Mouse (Mus musculus): Measurements from ENCODE around the gene Cnfn. TPM values are rescaled to one million over a fixed set of nuclear protein-coding genes. Genes with fewer than 3 reads are reported as not detected.

Gene Cnfn
- polyA plus RNA-seq (2017; shearing (Covaris generic)): not detected

GRCm38 (mm10) chr7:25369058-25369749, at the start of gene Cnfn:
Cnfn (minus strand) TSS chr7:25369724.

GRCm38 (mm10) chr7:25412833-25413441, 43.4 kb upstream of the Cnfn start, which contains the start of gene Cxcl17:
Cxcl17 (minus strand) TSS chr7:25412886.

GRCm38 (mm10) chr7:25398610-25399009, 29.1 kb upstream of the Cnfn start, which contains the start of gene Lipe:
Lipe (minus strand) TSS chr7:25398710.

Other genes with a start within 250 kb of the Cnfn start
- gene Pou2f2, start 190.0 kb downstream of the Cnfn start, polyA plus RNA-seq (2017; shearing (Covaris generic)): 10 to 100 TPM; 73.9 to 77.6 TPM
- 10 to 100 TPM; 66.7 to 85.6 TPM for gene Dedd2, start 149.1 kb downstream of the Cnfn start, polyA plus RNA-seq (2017; shearing (Covaris generic))
- 1 to 10 TPM; 2.6 to 3.3 TPM for gene Zfp526, start 148.3 kb downstream of the Cnfn start, polyA plus RNA-seq (2017; shearing (Covaris generic))
- 10 to 100 TPM; 83.3 to 91.6 TPM for gene Gsk3a, start 131.9 kb downstream of the Cnfn start, polyA plus RNA-seq (2017; shearing (Covaris generic))
- 1 to 10 TPM; 1.9 to 2.6 TPM for gene Erf, start 119.0 kb downstream of the Cnfn start, polyA plus RNA-seq (2017; shearing (Covaris generic))
- gene Cic, start 102.0 kb downstream of the Cnfn start, polyA plus RNA-seq (2017; shearing (Covaris generic)): 10 to 100 TPM; 35.1 to 35.4 TPM
- gene Pafah1b3, start 71.7 kb downstream of the Cnfn start, polyA plus RNA-seq (2017; shearing (Covaris generic)): 10 to 100 TPM; 25.9 to 42.4 TPM
- not detected for gene Prr19, start 68.3 kb downstream of the Cnfn start, polyA plus RNA-seq (2017; shearing (Covaris generic))
- gene Tmem145, start 63.6 kb downstream of the Cnfn start, polyA plus RNA-seq (2017; shearing (Covaris generic)): under 1 TPM in 1 of 2 experiments, not detected in 1; 0.12 TPM
- under 1 TPM; 0.06 to 0.11 TPM for gene Megf8, start 52.6 kb downstream of the Cnfn start, polyA plus RNA-seq (2017; shearing (Covaris generic))
- 10 to 100 TPM; 11.6 to 13.0 TPM for gene Lipe, start 29.0 kb upstream of the Cnfn start, polyA plus RNA-seq (2017; shearing (Covaris generic))
- not detected for gene Cxcl17, start 43.2 kb upstream of the Cnfn start, polyA plus RNA-seq (2017; shearing (Covaris generic))
- 1 to 10 TPM in 1 of 2 experiments, under 1 TPM in 1; 0.97 to 2.0 TPM for gene Ceacam1, start 107.9 kb upstream of the Cnfn start, polyA plus RNA-seq (2017; shearing (Covaris generic))
- gene Ceacam2, start 170.1 kb upstream of the Cnfn start, polyA plus RNA-seq (2017; shearing (Covaris generic)): not detected
- gene Erich4, start 246.2 kb upstream of the Cnfn start, polyA plus RNA-seq (2017; shearing (Covaris generic)): not detected
- 10 to 100 TPM; 53.6 to 55.0 TPM for gene Dmac2, start 249.7 kb upstream of the Cnfn start, polyA plus RNA-seq (2017; shearing (Covaris generic))